Mouse (Mus musculus) midbrain, embryonic 14.5 days (tissue): ENCODE data around the gene Kcnq5. TPM values are rescaled to one million over a fixed set of nuclear protein-coding genes. Genes with fewer than 3 reads are reported as not detected.
"Not testable (repeated sequence)": the region's sequence is repeated elsewhere in the genome, so short reads cannot be mapped to it uniquely, and the experiment has no call there.

Experiments
- ATAC-seq: fragments of 200-750 bp; cut with Nextera tagmentation; 2 replicates; pipeline ENCODE4 v1.8.0; 2017; ENCODE audit warnings: moderate number of reproducible peaks, moderate library complexity; ENCODE audit not compliant: low FRiP score, low TSS enrichment
- DNase-seq: peaks from one replicate; pipeline ENCODE4 v3.0.0-alpha.2; 2015
- H3K27ac ChIP-seq: fragments of 300-500 bp; sonication (generic); replicated peaks from 2 replicates; pipeline ENCODE4 v1.5.1; 2014; ENCODE audit warnings: mild to moderate bottlenecking, low read depth, low read length, moderate library complexity
- H3K27me3 ChIP-seq: fragments of 300-500 bp; sonication (generic); 2 replicates; pipeline ENCODE4 v1.6.1; 2014; ENCODE audit warnings: low read length, control low read depth, mixed read lengths; ENCODE audit not compliant: control insufficient read depth, insufficient read depth
- H3K36me3 ChIP-seq: fragments of 300-500 bp; sonication (generic); 2 replicates; pipeline ENCODE4 v1.6.1; 2014; ENCODE audit warnings: low read length, control low read depth; ENCODE audit not compliant: control insufficient read depth, insufficient read depth
- H3K4me1 ChIP-seq: fragments of 300-500 bp; sonication (generic); 2 replicates; pipeline ENCODE4 v1.6.1; 2014; ENCODE audit warnings: mild to moderate bottlenecking, antibody characterized with exemption, low read length, control low read depth; ENCODE audit not compliant: control insufficient read depth, insufficient read depth
- H3K4me2 ChIP-seq: fragments of 300-500 bp; sonication (generic); 2 replicates; pipeline ENCODE4 v1.6.1; 2014; ENCODE audit warnings: mild to moderate bottlenecking, low read length, moderate library complexity
- H3K4me3 ChIP-seq: fragments of 300-500 bp; sonication (generic); replicated peaks from 2 replicates; pipeline ENCODE4 v1.5.1; 2014; ENCODE audit warnings: low read depth, low read length
- H3K9ac ChIP-seq: fragments of 300-500 bp; sonication (generic); replicated peaks from 2 replicates; pipeline ENCODE4 v1.6.1; 2014; ENCODE audit warnings: mild to moderate bottlenecking, low read length, moderate library complexity
- H3K9me3 ChIP-seq: fragments of 300-500 bp; sonication (generic); 2 replicates; pipeline ENCODE4 v1.6.1; 2016; ENCODE audit warnings: low read length, control low read depth, mixed read lengths; ENCODE audit not compliant: control insufficient read depth
- WGBS: fragments of 180-500 bp; shearing (Covaris S2); extraction: QIAGEN DNeasy Blood & Tissue Kit; methylation state at CpG from one replicate; pipeline ENCODE4 v1.1.7; 2014; 5-methylcytosine and 5-hydroxymethylcytosine counted together
- polyA plus RNA-seq: library from polyadenylated mRNA; unstranded; fragments of >200 nt; fragmentation: Nextera tagmentation; extraction: Ambion mirVana; gene quantifications from 2 replicates; pipeline ENCODE4 v1.2.1, GENCODE M21; 2014

The Kcnq5 gene
- polyA plus RNA-seq, 1 experiment from 2014 or later: 1.2 TPM

GRCm38 (mm10) chr1:21419370-21419769 lies 542.4 kb downstream of the Kcnq5 start:
- H3K4me3 ChIP-seq: no peak overlapping the region
- H3K9ac ChIP-seq: no peak overlapping the region
- H3K9me3 ChIP-seq: no peaks in the 10 kb centered on the region
- no peak overlapping the region for H3K27ac ChIP-seq
- no peak overlapping the region for H3K4me2 ChIP-seq
- ATAC-seq (no peak), DNase-seq (peak; percentile 66)
- no peaks in the 10 kb centered on the region for H3K36me3 ChIP-seq
- H3K27me3 ChIP-seq: no peaks in the 10 kb centered on the region
- H3K4me1 ChIP-seq: no peaks in the 10 kb centered on the region

- H3K36me3 ChIP-seq: no peaks in the 10 kb centered on the region
- WGBS: 88% methylated on average over 2 of the region's 2 CpGs
- H3K9me3 ChIP-seq: no peaks in the 10 kb centered on the region
- no peak overlapping the region for H3K9ac ChIP-seq
- no peaks in the 10 kb centered on the region for H3K27me3 ChIP-seq
- H3K27ac ChIP-seq: no peak overlapping the region
- no peak overlapping the region for H3K4me3 ChIP-seq
- no peaks in the 10 kb centered on the region for H3K4me1 ChIP-seq
- no peak overlapping the region for H3K4me2 ChIP-seq
- DNase-seq (no peak), ATAC-seq (no peak)
Measured at GRCm38 (mm10) chr1:21412197-21412555, 549.6 kb downstream of the Kcnq5 start.

- Histone ChIP-seq H3K27ac (0 out of 2 replicates have a peak overlapping the region, but pooled peaks have one; percentile 37), H3K4me3 (no peak overlapping the region), H3K9ac (no peak overlapping the region), H3K4me2 (no peak overlapping the region), H3K27me3 (no peaks in the 10 kb centered on the region), H3K36me3 (no peaks in the 10 kb centered on the region), H3K4me1 (no peaks in the 10 kb centered on the region), H3K9me3 (no peaks in the 10 kb centered on the region)
- DNase-seq (peak; percentile 93), ATAC-seq (peak; percentile 80)
- 51% methylated on average over 18 of the region's 18 CpGs for WGBS
Measured at GRCm38 (mm10) chr1:21411331-21412196, 550.2 kb downstream of the Kcnq5 start.

- Histone ChIP-seq H3K27ac (no peak overlapping the region), H3K9ac (no peak overlapping the region), H3K27me3 (no peaks in the 10 kb centered on the region), H3K9me3 (no peaks in the 10 kb centered on the region), H3K4me3 (no peak overlapping the region), H3K4me2 (no peak overlapping the region), H3K4me1 (no peaks in the 10 kb centered on the region), H3K36me3 (no peaks in the 10 kb centered on the region)
- ATAC-seq (no peak), DNase-seq (no peak)
- WGBS: 55% methylated on average over 2 of the region's 2 CpGs
Measured at GRCm38 (mm10) chr1:21407266-21407665, 554.5 kb downstream of the Kcnq5 start.

- no peaks in the 10 kb centered on the region for H3K27me3 ChIP-seq
- H3K4me2 ChIP-seq: no peak overlapping the region
- no peak for ATAC-seq
- no peak for DNase-seq
- WGBS: 88% methylated on average over 8 of the region's 8 CpGs
- no peaks in the 10 kb centered on the region for H3K4me1 ChIP-seq
- H3K36me3 ChIP-seq: no peaks in the 10 kb centered on the region
- H3K9ac ChIP-seq: no peak overlapping the region
- no peaks in the 10 kb centered on the region for H3K9me3 ChIP-seq
- H3K4me3 ChIP-seq: no peak overlapping the region
- H3K27ac ChIP-seq: no peak overlapping the region
Measured at GRCm38 (mm10) chr1:21402804-21403203, 558.9 kb downstream of the Kcnq5 start.

GRCm38 (mm10) chr1:21391138-21391671 lies 570.5 kb downstream of the Kcnq5 start:
- no peak overlapping the region for H3K27ac ChIP-seq
- H3K4me2 ChIP-seq: no peak overlapping the region
- no peak overlapping the region for H3K4me3 ChIP-seq
- no peak for DNase-seq
- H3K36me3 ChIP-seq: no peaks in the 10 kb centered on the region
- H3K9me3 ChIP-seq: no peaks in the 10 kb centered on the region
- no peak for ATAC-seq
- no peak overlapping the region for H3K9ac ChIP-seq
- H3K27me3 ChIP-seq: no peaks in the 10 kb centered on the region
- H3K4me1 ChIP-seq: no peaks in the 10 kb centered on the region
- 86% methylated on average over 6 of the region's 6 CpGs for WGBS

GRCm38 (mm10) chr1:21383256-21383655 lies 578.5 kb downstream of the Kcnq5 start, which contains the start of gene Khdc1b:
Gene Khdc1b (plus strand): TSS chr1:21383556.
- H3K27ac ChIP-seq: no peak within 1 kb of the TSS
- no peak for DNase-seq
- no peak for ATAC-seq
- no peak within 1 kb of the TSS for H3K4me3 ChIP-seq
- no peak within 1 kb of the TSS for H3K4me2 ChIP-seq
- H3K9ac ChIP-seq: no peak within 1 kb of the TSS
- no peaks in the 10 kb centered on the region for H3K36me3 ChIP-seq
- no peaks in the 10 kb centered on the region for H3K4me1 ChIP-seq
- H3K27me3 ChIP-seq: no peaks in the 10 kb centered on the region
- WGBS: 93% methylated on average over 1 of the region's 1 CpGs
- H3K9me3 ChIP-seq: no peaks in the 10 kb centered on the region

GRCm38 (mm10) chr1:21368031-21368430 lies 593.7 kb downstream of the Kcnq5 start, which contains the start of gene Khdc1c:
Gene Khdc1c (plus strand): TSS chr1:21368331.
- not testable (repeated sequence) for DNase-seq, ATAC-seq, H3K27me3 ChIP-seq, H3K4me1 ChIP-seq, H3K36me3 ChIP-seq, H3K4me3 ChIP-seq, H3K27ac ChIP-seq, H3K9me3 ChIP-seq, H3K4me2 ChIP-seq, H3K9ac ChIP-seq
- WGBS: 74% methylated on average over 1 of the region's 1 CpGs

GRCm38 (mm10) chr1:21349341-21349740 lies 612.4 kb downstream of the Kcnq5 start, which contains the start of gene Khdc1a:
Gene Khdc1a (plus strand): TSS chr1:21349641.
- no peaks in the 10 kb centered on the region for H3K36me3 ChIP-seq
- no peak within 1 kb of the TSS for H3K4me3 ChIP-seq
- H3K9me3 ChIP-seq: no peaks in the 10 kb centered on the region
- DNase-seq: no peak
- no peak within 1 kb of the TSS for H3K27ac ChIP-seq
- no peaks in the 10 kb centered on the region for H3K27me3 ChIP-seq
- 74% methylated on average over 2 of the region's 2 CpGs for WGBS
- no peaks in the 10 kb centered on the region for H3K4me1 ChIP-seq
- H3K4me2 ChIP-seq: no peak within 1 kb of the TSS
- H3K9ac ChIP-seq: no peak within 1 kb of the TSS
- no peak for ATAC-seq
